Comparison of ENCODE assay signal across 8 mouse cellular contexts in the genomic region with DNA sequence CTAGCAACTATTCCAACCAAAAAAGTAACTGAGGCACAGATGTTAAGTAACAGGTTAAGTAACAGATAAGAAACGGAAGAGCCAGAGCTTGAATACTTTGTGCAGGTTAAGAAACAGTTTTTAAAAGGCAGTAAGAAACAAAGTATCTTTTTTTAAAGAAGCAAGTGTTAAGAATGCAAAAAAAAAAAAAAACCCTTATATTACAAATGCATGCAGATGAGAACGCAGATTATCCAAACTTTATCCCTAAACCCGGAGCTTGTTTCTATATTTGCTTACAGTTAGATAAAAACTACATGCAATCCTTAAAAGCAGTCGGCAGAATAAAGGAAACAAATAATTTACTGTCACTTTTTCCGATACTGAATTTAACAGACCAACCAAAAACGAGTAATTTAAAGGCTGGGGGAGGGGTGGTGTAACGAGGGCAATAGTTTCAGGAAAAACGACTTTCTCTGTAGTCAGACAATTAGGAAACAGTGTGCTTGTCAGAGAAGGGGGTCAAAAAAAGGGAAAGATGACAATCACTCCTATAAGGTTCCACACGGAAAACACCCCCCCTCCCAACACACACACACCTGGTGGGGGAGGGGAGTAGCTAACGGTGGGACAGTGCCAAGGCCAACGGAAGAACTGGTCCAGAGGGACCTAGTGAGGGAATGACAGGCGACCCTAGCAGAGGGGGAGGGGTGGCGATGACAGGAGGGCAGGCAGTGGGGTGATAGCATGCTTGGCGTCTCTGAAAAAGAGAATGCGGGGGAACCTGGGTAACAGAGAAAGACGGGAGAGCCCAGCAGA. TPM values are rescaled to one million over a fixed set of nuclear protein-coding genes. Genes with fewer than 3 reads are reported as not detected.
DNase-seq lines count a peak whose midpoint lies in the region; ATAC-seq and TF ChIP-seq lines count a peak whose summit lies in the region.

No protein-coding gene starts in this region.

- H3K79me2 ChIP-seq in C2C12 (ENCODE audit: control insufficient read depth, insufficient read depth), result peaks cover 83% of the 10 kb centered on the region

- H3K4me1 ChIP-seq in embryonic facial prominence, embryonic 15.5 days, result peaks cover 11% of the 10 kb centered on the region
- peaks cover 13% of the 10 kb centered on the region for H3K4me1 ChIP-seq in heart, embryonic 16.5 days (ENCODE audit: control insufficient read depth, insufficient read depth, low read length)
- peaks cover 14% of the 10 kb centered on the region for H3K4me1 ChIP-seq in liver, embryonic 16.5 days (ENCODE audit: control insufficient read depth, low read depth, low read length)
- peaks cover 22% of the 10 kb centered on the region for H3K4me1 ChIP-seq in neural tube, embryonic 14.5 days (ENCODE audit: control insufficient read depth, insufficient read depth, low read length)

- H3K4me3 ChIP-seq in C2C12 (ENCODE audit: insufficient read depth, poor library complexity, severe bottlenecking), result peak overlapping the region; percentile 87
- peak overlapping the region; percentile 98 for H3K4me3 ChIP-seq in embryonic facial prominence, embryonic 15.5 days (replicated peaks)
- H3K4me3 ChIP-seq in heart, embryonic 16.5 days (ENCODE audit: low read length), result peak overlapping the region; percentile 85
- peak overlapping the region; percentile 98 for H3K4me3 ChIP-seq in liver, embryonic 16.5 days (ENCODE audit: low read depth, low read length)
- peak overlapping the region; percentile 95 for H3K4me3 ChIP-seq in neural tube, embryonic 14.5 days (ENCODE audit: low read depth, low read length)

- peak overlapping the region; percentile 95 for H3K27ac ChIP-seq in embryonic facial prominence, embryonic 15.5 days (replicated peaks)
- peak overlapping the region; percentile 97 for H3K27ac ChIP-seq in heart, embryonic 16.5 days (ENCODE audit: low read length)
- peak overlapping the region; percentile 94 for H3K27ac ChIP-seq in liver, embryonic 16.5 days (ENCODE audit: low read length)
- peak overlapping the region; percentile 97 for H3K27ac ChIP-seq in neural tube, embryonic 14.5 days (ENCODE audit: low read depth, low read length)

- TF ChIP-seq CTCF in C2C12 (IDR thresholded peaks at IDR 0.05; ENCODE audit: control insufficient read depth, insufficient read depth, insufficient read length), result no peak

- peak; percentile 56 for DNase-seq in adrenal gland, adult 8-10 months
- DNase-seq in kidney, postnatal 25 days, result peak; percentile 48 to 67
- peak; percentile 41 for DNase-seq in thymus, postnatal 0 days (ENCODE audit: low spot score)

- no peak for ATAC-seq in embryonic facial prominence, embryonic 15.5 days (ENCODE audit: insufficient number of reproducible peaks, low FRiP score, low TSS enrichment, low read depth)
- no peak for ATAC-seq in heart, embryonic 16.5 days (replicated peaks; ENCODE audit: extremely low read depth, insufficient read depth, low FRiP score)
- ATAC-seq in liver, embryonic 16.5 days (ENCODE audit: low read depth), result no peak
- no peak for ATAC-seq in neural tube, embryonic 14.5 days (ENCODE audit: low read depth)

- WGBS in embryonic facial prominence, embryonic 15.5 days, result 2% methylated on average over 16 of the region's 16 CpGs
- 1% methylated on average over 16 of the region's 16 CpGs for whole genome bisulfite sequencing in heart, embryonic 16.5 days
- WGBS in liver, embryonic 16.5 days (ENCODE audit: insufficient replicate concordance), result under 1% methylated on average over 16 of the region's 16 CpGs
- whole genome bisulfite sequencing in neural tube, embryonic 14.5 days, result 5% methylated on average over 16 of the region's 16 CpGs

- H3K27me3 ChIP-seq in C2C12 (ENCODE audit: control insufficient read depth, insufficient read depth, insufficient read length), result no peaks in the 10 kb centered on the region
- H3K27me3 ChIP-seq in embryonic facial prominence, embryonic 15.5 days, result no peaks in the 10 kb centered on the region
- no peaks in the 10 kb centered on the region for H3K27me3 ChIP-seq in heart, embryonic 16.5 days (ENCODE audit: control insufficient read depth, insufficient read depth, low read length)
- no peaks in the 10 kb centered on the region for H3K27me3 ChIP-seq in liver, embryonic 16.5 days (ENCODE audit: control insufficient read depth, insufficient read depth, low read depth, low read length)
- H3K27me3 ChIP-seq in neural tube, embryonic 14.5 days (ENCODE audit: control insufficient read depth, insufficient read depth, low read length), result no peaks in the 10 kb centered on the region; the same call in 1 of the 2 replicates

- H3K36me3 ChIP-seq in C2C12 (ENCODE audit: control insufficient read depth, insufficient read depth), result peaks cover 25% of the 10 kb centered on the region
- H3K36me3 ChIP-seq in embryonic facial prominence, embryonic 15.5 days, result peaks cover 8% of the 10 kb centered on the region
- H3K36me3 ChIP-seq in heart, embryonic 16.5 days (ENCODE audit: control insufficient read depth, insufficient read depth), result peaks cover 4% of the 10 kb centered on the region
- H3K36me3 ChIP-seq in liver, embryonic 16.5 days (ENCODE audit: control insufficient read depth, insufficient read depth), result peaks cover 4% of the 10 kb centered on the region
- peaks cover 2% of the 10 kb centered on the region; the same call in 1 of the 2 replicates for H3K36me3 ChIP-seq in neural tube, embryonic 14.5 days (ENCODE audit: control insufficient read depth, insufficient read depth, low read length)

- no peaks in the 10 kb centered on the region for H3K9me3 ChIP-seq in embryonic facial prominence, embryonic 15.5 days (replicated peaks)
- H3K9me3 ChIP-seq in heart, embryonic 16.5 days (replicated peaks; ENCODE audit: control insufficient read depth, low read length), result no peaks in the 10 kb centered on the region
- no peaks in the 10 kb centered on the region for H3K9me3 ChIP-seq in liver, embryonic 16.5 days (replicated peaks; ENCODE audit: control insufficient read depth, low read length)
- no peaks in the 10 kb centered on the region for H3K9me3 ChIP-seq in neural tube, embryonic 14.5 days (ENCODE audit: control insufficient read depth, low read length)

- peak overlapping the region; percentile 78 for H3ac ChIP-seq in C2C12 (ENCODE audit: control insufficient read depth, insufficient read length, low read depth)

- peak overlapping the region; percentile 96 for H3K9ac ChIP-seq in embryonic facial prominence, embryonic 15.5 days
- peak overlapping the region; percentile 92 for H3K9ac ChIP-seq in heart, embryonic 16.5 days (ENCODE audit: low read length)
- peak overlapping the region; percentile 99 for H3K9ac ChIP-seq in liver, embryonic 16.5 days (ENCODE audit: low read depth, low read length)
- H3K9ac ChIP-seq in neural tube, embryonic 14.5 days (replicated peaks; ENCODE audit: low read depth, low read length), result peak overlapping the region; percentile 90

- H3K4me2 ChIP-seq in embryonic facial prominence, embryonic 15.5 days (replicated peaks), result peak overlapping the region; percentile 86
- peak overlapping the region; percentile 82 for H3K4me2 ChIP-seq in heart, embryonic 16.5 days (ENCODE audit: low read depth, low read length)
- H3K4me2 ChIP-seq in liver, embryonic 16.5 days (ENCODE audit: low read depth, low read length), result peak overlapping the region; percentile 85
- H3K4me2 ChIP-seq in neural tube, embryonic 14.5 days (ENCODE audit: low read depth, low read length), result peak overlapping the region; percentile 87

- H3K79me3 ChIP-seq in C2C12 (ENCODE audit: low read depth), result peaks cover 52% of the 10 kb centered on the region

TF ChIP-seq in C2C12, 6 proteins besides CTCF, POLR2A, EP300 and RAD21:
- TF ChIP-seq CEBPB (IDR thresholded peaks at IDR 0.05; ENCODE audit: low read depth) (no peak), USF1 (IDR thresholded peaks at IDR 0.05; ENCODE audit: low read depth) (no peak), MAX (IDR thresholded peaks at IDR 0.05) (no peak), MYOD1 (IDR thresholded peaks at IDR 0.05; ENCODE audit: control insufficient read depth, insufficient read length, low read depth) (no peak), MYOG (IDR thresholded peaks at IDR 0.05; ENCODE audit: control insufficient read depth, extremely low read depth, insufficient read length) (no peak)

RNA-seq across cellular contexts. Expression of a gene that starts 1.0 kb away (rescaled TPM):
- 1.1 TPM for polyA plus RNA-seq in C2C12 (2012; fragmentation: generic; extraction: Trizol)
- 10 to 100 TPM; 20.0 to 27.8 (median 26.1) TPM for total RNA-seq in adrenal gland, adult 8-10 months (2022)
- 5.6 and 5.8 TPM in 2 replicates for polyA plus RNA-seq in embryonic facial prominence, embryonic 15.5 days (2015; fragmentation: Nextera tagmentation; extraction: Ambion mirVana)
- polyA plus RNA-seq in heart, embryonic 16.5 days (2015; fragmentation: Nextera tagmentation; extraction: Ambion mirVana), result 4.8 and 5.5 TPM in 2 replicates
- 2.6 and 3.0 TPM in 2 replicates for polyA plus RNA-seq in liver, embryonic 16.5 days (2015; fragmentation: Nextera tagmentation; extraction: Ambion mirVana)
- polyA plus RNA-seq in neural tube, embryonic 14.5 days (2014; fragmentation: Nextera tagmentation; extraction: Ambion mirVana), result 8.5 and 11.6 TPM in 2 replicates
- polyA plus RNA-seq in thymus, postnatal 0 days (2015; fragmentation: Nextera tagmentation; extraction: Ambion mirVana), result 5.1 and 6.2 TPM in 2 replicates

RNA-seq across cellular contexts. Expression of a gene that starts 1.3 kb away (rescaled TPM):
- polyA plus RNA-seq in C2C12 (2012; fragmentation: generic; extraction: Trizol), result 21.9 TPM
- 100 to 1,000 TPM; 116 to 152 (median 136) TPM for total RNA-seq in adrenal gland, adult 8-10 months (2022)
- polyA plus RNA-seq in embryonic facial prominence, embryonic 15.5 days (2015; fragmentation: Nextera tagmentation; extraction: Ambion mirVana), result 68.8 and 69.7 TPM in 2 replicates
- 46.9 and 52.2 TPM in 2 replicates for polyA plus RNA-seq in heart, embryonic 16.5 days (2015; fragmentation: Nextera tagmentation; extraction: Ambion mirVana)
- polyA plus RNA-seq in liver, embryonic 16.5 days (2015; fragmentation: Nextera tagmentation; extraction: Ambion mirVana), result 22.7 and 25.9 TPM in 2 replicates
- 81.7 and 97.5 TPM in 2 replicates for polyA plus RNA-seq in neural tube, embryonic 14.5 days (2014; fragmentation: Nextera tagmentation; extraction: Ambion mirVana)
- 56.2 and 57.7 TPM in 2 replicates for polyA plus RNA-seq in thymus, postnatal 0 days (2015; fragmentation: Nextera tagmentation; extraction: Ambion mirVana)
